Mouse (Mus musculus) heart, postnatal 0 days (tissue): ENCODE measurements around the gene Cdh3. TPM values are rescaled to one million over a fixed set of nuclear protein-coding genes. Genes with fewer than 3 reads are reported as not detected.
A peak's percentile ranks its signal among the peaks of the same experiment; 100 is the strongest.

ENCODE experiments used
- ATAC-seq: fragments of 200-750 bp; cut with Nextera tagmentation; 2 replicates; pipeline ENCODE4 v1.8.0; 2017; ENCODE audit warnings: low read depth, moderate number of reproducible peaks, moderate library complexity; ENCODE audit not compliant: insufficient read depth
- DNase-seq: peaks from one replicate; pipeline ENCODE4 v3.0.0-alpha.2; 2016; ENCODE audit warnings: low spot score
- H3K27ac ChIP-seq: fragments of 300-500 bp; sonication (generic); 2 replicates; pipeline ENCODE4 v1.5.1; 2014; ENCODE audit warnings: low read depth, mild to moderate bottlenecking
- H3K27me3 ChIP-seq: fragments of 300-500 bp; sonication (generic); 2 replicates; pipeline ENCODE4 v1.6.1; 2014; ENCODE audit warnings: low read length, mixed read lengths; ENCODE audit not compliant: control insufficient read depth, insufficient read depth
- H3K36me3 ChIP-seq: fragments of 300-500 bp; sonication (generic); replicated peaks from 2 replicates; pipeline ENCODE4 v1.6.1; 2014; ENCODE audit warnings: low read length, mixed read lengths; ENCODE audit not compliant: control insufficient read depth, insufficient read depth
- H3K4me1 ChIP-seq: fragments of 300-500 bp; sonication (generic); 2 replicates; pipeline ENCODE4 v1.6.1; 2014; ENCODE audit warnings: antibody characterized with exemption; ENCODE audit not compliant: control insufficient read depth, insufficient read depth
- H3K4me2 ChIP-seq: fragments of 300-500 bp; sonication (generic); 2 replicates; pipeline ENCODE4 v1.6.1; 2014; ENCODE audit warnings: low read depth, mild to moderate bottlenecking, low read length, moderate library complexity
- H3K4me3 ChIP-seq: fragments of 300-500 bp; sonication (generic); 2 replicates; pipeline ENCODE4 v1.5.1; 2014; ENCODE audit warnings: low read depth, low read length
- H3K9ac ChIP-seq: fragments of 300-500 bp; sonication (generic); replicated peaks from 2 replicates; pipeline ENCODE4 v1.6.1; 2014; ENCODE audit warnings: low read depth, low read length, mixed read lengths
- H3K9me3 ChIP-seq: fragments of 300-500 bp; sonication (generic); replicated peaks from 2 replicates; pipeline ENCODE4 v1.6.1; 2016; ENCODE audit warnings: low read length; ENCODE audit not compliant: control insufficient read depth
- CTCF ChIP-seq: IDR thresholded peaks from 2 replicates; pipeline ENCODE4 v1.5.1; 2016; ENCODE audit warnings: antibody characterized with exemption, control low read depth, low read depth
- EP300 ChIP-seq: IDR thresholded peaks from 2 replicates; pipeline ENCODE4 v1.6.1; 2016; ENCODE audit warnings: antibody characterized with exemption, low read depth
- WGBS: fragments of 180-500 bp; shearing (Covaris S2); extraction: QIAGEN DNeasy Blood & Tissue Kit; methylation state at CpG from one replicate; pipeline ENCODE4 v1.1.7; 2014; 5-methylcytosine and 5-hydroxymethylcytosine counted together
- polyA plus RNA-seq: library from polyadenylated mRNA; unstranded; fragments of >200 nt; fragmentation: Nextera tagmentation; extraction: Ambion mirVana; gene quantifications from 2 replicates; pipeline ENCODE4 v1.2.1, GENCODE M21; 2015
- total RNA-seq: library from RNA; depleted of rRNA; stranded (reverse); fragments of >200 nt; gene quantifications from 2 replicates; pipeline ENCODE4 v1.2.3, GENCODE M21; 2014; ENCODE audit warnings: low replicate concordance

The Cdh3 gene
- total and polyA plus RNA-seq, 2 experiments from 2014 or later = 4.5 to 9.2 TPM

DNA sequence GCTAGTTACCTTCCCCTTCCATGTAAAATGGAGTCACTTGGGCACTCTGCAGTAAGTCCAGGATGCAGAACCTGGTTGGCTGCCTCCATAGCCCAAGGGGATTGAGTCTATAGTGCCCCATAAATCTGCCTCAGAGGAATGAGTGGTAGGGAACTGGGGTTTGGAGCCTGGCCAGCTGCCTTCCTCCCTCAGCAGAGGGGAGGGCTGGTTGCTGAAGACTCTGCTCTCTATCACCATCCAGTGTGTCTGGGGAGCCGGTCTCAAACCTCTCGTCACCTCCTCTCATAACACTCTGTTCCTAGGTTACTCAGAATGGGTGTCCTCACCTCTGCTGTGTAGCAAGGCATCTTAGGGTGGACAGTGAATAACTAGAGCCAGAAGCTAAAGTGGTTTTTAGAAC lies 5.9 kb downstream of the Cdh3 start:
- DNase-seq = peak; percentile 89
- no peak overlapping the region for H3K4me3 ChIP-seq

GRCm38 (mm10) chr8:106518763-106519162 lies 8.1 kb downstream of the Cdh3 start:
- Histone ChIP-seq H3K27me3 (no peaks in the 10 kb centered on the region), H3K4me3 (no peak overlapping the region), H3K36me3 (no peaks in the 10 kb centered on the region), H3K4me1 (peaks cover 9% of the 10 kb centered on the region; the same call in 1 of the 2 replicates), H3K27ac (peak overlapping the region; percentile 52), H3K9me3 (no peaks in the 10 kb centered on the region), H3K9ac (no peak overlapping the region), H3K4me2 (no peak overlapping the region)
- DNase-seq (peak; percentile 72), ATAC-seq (peak; percentile 68)
- 0% methylated on average over 3 of the region's 3 CpGs for WGBS
- TF ChIP-seq EP300 = no peak
- no peak for TF ChIP-seq CTCF

More for the DNA sequence above, 5.9 kb downstream of the Cdh3 start:
- H3K9ac ChIP-seq = no peak overlapping the region
- no peak overlapping the region for H3K4me2 ChIP-seq
- peak; percentile 86 for ATAC-seq
- no peaks in the 10 kb centered on the region for H3K9me3 ChIP-seq
- no peaks in the 10 kb centered on the region for H3K36me3 ChIP-seq
- H3K27me3 ChIP-seq = 0 out of 2 replicates have a peak, but pooled peaks cover 4% of the 10 kb centered on the region
- no peak for TF ChIP-seq EP300
- no peak for TF ChIP-seq CTCF
- 17% methylated on average over 2 of the region's 2 CpGs for WGBS
- peak overlapping the region; percentile 69 for H3K27ac ChIP-seq
- peaks cover 12% of the 10 kb centered on the region; the same call in 1 of the 2 replicates for H3K4me1 ChIP-seq

DNA sequence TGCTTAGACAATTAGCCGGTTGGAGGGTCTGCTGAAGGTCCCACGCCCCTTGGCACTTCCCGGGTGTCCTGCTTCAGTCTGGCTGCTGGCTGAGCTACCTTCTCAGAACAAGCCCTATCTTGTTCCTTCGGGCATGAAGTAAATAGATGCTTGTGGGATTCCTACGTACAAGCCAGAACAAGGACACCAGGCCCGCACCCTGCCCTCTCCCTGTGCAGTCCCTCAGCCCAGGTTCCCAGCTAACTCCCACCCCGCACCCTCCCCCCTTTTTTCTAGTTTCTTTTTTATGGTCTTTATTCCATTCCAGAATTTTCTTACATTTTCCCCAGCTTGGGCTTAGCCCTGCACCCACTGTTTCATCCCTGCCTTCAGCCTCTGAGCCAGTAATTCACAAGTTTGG lies 9.9 kb downstream of the Cdh3 start:
- Histone ChIP-seq H3K9me3 (no peaks in the 10 kb centered on the region), H3K4me3 (no peak overlapping the region), H3K9ac (no peak overlapping the region), H3K4me1 (peaks cover 9% of the 10 kb centered on the region; the same call in 1 of the 2 replicates), H3K27me3 (no peaks in the 10 kb centered on the region), H3K36me3 (no peaks in the 10 kb centered on the region), H3K27ac (no peak overlapping the region), H3K4me2 (no peak overlapping the region)
- no peak for ATAC-seq
- 49% methylated on average over 7 of the region's 7 CpGs for WGBS
- TF ChIP-seq EP300 (no peak), CTCF (no peak)
- DNase-seq = no peak

GRCm38 (mm10) chr8:106521845-106522244 lies 11.2 kb downstream of the Cdh3 start:
- ATAC-seq (no peak), DNase-seq (no peak)
- H3K9ac ChIP-seq = no peak overlapping the region
- no peaks in the 10 kb centered on the region for H3K36me3 ChIP-seq
- peak overlapping the region; percentile 3; the same call in 1 of the 2 replicates for H3K4me2 ChIP-seq
- TF ChIP-seq CTCF = no peak
- TF ChIP-seq EP300 = no peak
- no peaks in the 10 kb centered on the region for H3K27me3 ChIP-seq
- WGBS = 31% methylated on average over 9 of the region's 9 CpGs
- no peak overlapping the region for H3K4me3 ChIP-seq
- H3K27ac ChIP-seq = peak overlapping the region; percentile 46
- no peaks in the 10 kb centered on the region for H3K9me3 ChIP-seq
- peaks cover 12% of the 10 kb centered on the region; the same call in 1 of the 2 replicates for H3K4me1 ChIP-seq

DNA sequence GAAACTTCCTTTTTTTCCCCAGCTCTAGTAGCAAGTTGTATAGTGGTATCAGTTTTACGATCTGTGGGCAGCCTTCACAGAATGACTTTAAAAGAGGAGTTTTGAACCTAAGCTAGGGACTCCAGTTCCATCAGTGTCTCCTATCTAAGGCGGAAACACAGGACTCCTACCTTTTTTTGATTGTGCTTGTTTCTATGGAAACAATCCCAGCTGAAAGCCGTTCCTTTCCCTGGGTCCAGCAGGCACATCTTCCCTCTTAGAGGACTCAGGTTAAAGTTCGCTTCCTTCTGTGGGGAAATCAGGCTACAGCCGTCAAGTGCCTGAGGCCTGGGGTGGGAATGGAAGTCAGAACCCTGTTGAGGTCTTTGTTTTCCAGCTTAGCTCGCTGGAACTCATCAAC lies 16.0 kb downstream of the Cdh3 start:
- H3K36me3 ChIP-seq = no peaks in the 10 kb centered on the region
- no peak overlapping the region for H3K4me2 ChIP-seq
- no peak for TF ChIP-seq EP300
- no peak for TF ChIP-seq CTCF
- peaks cover 7% of the 10 kb centered on the region for H3K4me1 ChIP-seq
- no peak for ATAC-seq
- no peak overlapping the region for H3K4me3 ChIP-seq
- no peak for DNase-seq
- H3K27ac ChIP-seq = peak overlapping the region; percentile 78
- no peak overlapping the region for H3K9ac ChIP-seq
- 46% methylated on average over 6 of the region's 6 CpGs for WGBS
- H3K9me3 ChIP-seq = no peaks in the 10 kb centered on the region
- no peaks in the 10 kb centered on the region for H3K27me3 ChIP-seq

GRCm38 (mm10) chr8:106527241-106528036 lies 16.7 kb downstream of the Cdh3 start:
- peak; percentile 57 for ATAC-seq
- H3K9me3 ChIP-seq = no peaks in the 10 kb centered on the region
- no peaks in the 10 kb centered on the region for H3K27me3 ChIP-seq
- DNase-seq = peak; percentile 81
- H3K4me1 ChIP-seq = peaks cover 7% of the 10 kb centered on the region
- H3K9ac ChIP-seq = no peak overlapping the region
- H3K4me2 ChIP-seq = no peak overlapping the region
- TF ChIP-seq EP300 (0 out of 2 replicates have a peak, but pooled peaks have one; percentile 25), CTCF (peak; percentile 48)
- WGBS = 70% methylated on average over 9 of the region's 9 CpGs
- peak overlapping the region; percentile 78 for H3K27ac ChIP-seq
- no peaks in the 10 kb centered on the region for H3K36me3 ChIP-seq
- no peak overlapping the region for H3K4me3 ChIP-seq
